Mouse (Mus musculus): ENCODE measurements around the gene Sar1a.

The Sar1a gene

DNA sequence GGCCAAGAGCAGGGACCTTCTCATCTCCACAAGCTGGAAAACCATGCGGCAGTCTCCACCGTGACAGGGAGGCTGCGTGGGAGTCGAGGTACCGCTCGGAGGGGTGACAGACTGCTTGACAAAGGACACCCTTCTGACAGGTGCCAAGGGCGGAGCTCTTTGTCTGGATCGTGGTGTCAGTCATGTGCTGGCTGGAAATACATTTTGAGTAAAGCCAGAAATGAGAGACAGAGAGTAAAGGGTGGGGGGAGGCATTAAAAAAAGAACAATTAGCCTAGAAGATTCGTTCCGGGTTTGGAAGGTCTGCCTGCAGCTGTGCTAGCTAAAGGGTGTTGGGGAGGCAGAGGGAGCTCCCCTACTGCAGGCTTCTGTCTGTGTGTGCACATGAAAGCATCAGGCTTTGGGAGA lies 56.6 kb downstream of the Sar1a start:
- DNase-seq, result no peak

DNA sequence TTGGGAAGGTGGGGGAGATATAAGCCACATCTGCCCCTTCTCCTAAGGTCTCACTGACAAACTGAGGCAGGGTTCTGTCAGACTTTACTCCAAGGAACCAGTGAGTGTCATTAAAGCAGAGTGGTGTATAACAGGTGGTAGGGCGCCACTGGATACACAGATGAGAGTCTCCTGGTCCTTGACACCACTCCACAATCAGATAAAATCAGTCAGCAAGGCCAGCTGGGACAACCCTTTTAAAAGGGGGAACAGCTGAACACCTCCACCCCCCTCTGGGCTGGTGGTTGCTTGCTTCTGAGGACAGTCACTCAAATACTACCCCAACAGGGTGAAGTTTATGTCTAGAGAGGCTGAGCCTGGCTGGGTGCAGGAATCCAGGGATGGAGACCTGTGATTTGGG lies 57.4 kb downstream of the Sar1a start:
- DNase-seq, result no peak

DNA sequence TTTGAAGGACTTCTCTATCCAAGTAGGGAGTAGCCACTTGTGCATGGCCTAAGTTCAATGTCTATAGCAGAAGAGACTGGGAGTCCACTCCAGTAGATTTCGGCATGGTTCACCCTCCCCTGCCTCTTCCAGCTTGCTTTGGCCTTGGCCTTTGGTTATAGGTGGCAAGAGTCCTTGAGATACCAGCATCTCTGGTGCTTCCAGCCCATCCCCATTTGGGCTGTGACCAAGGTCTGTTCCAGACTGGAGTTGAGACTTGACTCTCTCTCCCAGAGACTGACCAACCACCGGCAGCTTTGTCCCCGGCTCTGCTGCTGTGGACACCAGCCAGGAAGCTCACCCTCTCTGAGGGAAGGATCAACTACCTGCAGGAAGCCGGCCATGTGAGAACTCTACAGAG lies 58.0 kb downstream of the Sar1a start:
- DNase-seq, result no peak

DNA sequence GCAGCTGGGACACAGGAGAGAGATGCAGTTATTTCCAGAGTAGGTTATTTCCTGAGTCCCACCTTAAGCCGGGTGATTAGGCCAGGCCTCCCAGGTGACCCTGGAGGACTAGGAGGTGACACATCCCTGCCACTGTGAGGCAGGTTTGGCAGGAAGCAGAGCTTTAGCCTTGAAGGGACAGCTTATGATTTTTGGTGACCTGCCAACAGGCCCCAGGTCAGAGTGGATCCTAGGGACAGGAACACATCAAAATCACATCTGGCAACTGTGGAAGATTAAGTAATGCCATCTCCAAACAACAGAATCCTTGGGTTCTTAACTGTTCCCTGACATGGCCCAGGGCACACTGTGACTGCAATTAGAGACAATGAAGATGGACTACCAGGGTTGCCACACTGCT lies 61.2 kb downstream of the Sar1a start:
- no peak for DNase-seq

DNA sequence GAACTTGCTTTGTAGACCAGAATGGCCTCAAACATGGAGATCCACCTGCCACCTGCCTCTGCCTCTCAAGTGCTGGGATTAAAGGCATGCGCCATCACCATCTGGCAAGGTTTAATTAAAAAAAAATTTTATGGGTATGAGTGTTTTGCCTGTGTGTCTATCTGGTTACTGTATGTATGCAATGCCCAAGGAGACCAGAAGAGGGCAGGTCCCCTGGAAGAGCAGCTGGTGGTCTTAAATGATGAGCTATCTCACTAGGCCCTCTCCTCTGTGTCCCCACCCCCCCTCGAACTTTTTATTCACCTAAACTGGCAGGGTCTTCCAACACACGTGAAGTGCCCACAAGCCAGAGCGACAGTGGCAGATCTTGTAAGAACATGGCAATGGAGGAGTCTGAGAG lies 61.8 kb downstream of the Sar1a start:
- DNase-seq, result no peak

DNA sequence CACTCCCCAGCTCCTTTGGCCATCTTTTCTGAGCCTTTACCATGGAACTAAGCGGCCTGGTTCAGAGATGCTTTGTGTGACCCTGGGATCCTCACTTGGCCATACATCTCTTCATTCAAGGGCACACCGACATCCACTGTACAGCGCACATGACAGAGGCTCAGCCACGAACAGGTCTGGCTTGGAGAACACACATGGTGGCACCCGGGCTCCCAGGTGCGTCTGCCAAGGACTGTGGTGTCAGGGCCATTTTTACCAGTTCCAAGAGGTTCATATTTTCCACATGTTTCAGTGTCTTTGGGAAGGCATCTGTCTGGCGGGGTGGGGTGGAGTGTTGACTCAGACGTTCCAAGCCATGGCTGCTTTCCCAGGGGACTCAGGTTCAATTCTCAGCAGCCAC lies 62.2 kb downstream of the Sar1a start:
- no peak for DNase-seq
